Mouse (Mus musculus): ENCODE results near the gene Sgsm1.

DNA sequence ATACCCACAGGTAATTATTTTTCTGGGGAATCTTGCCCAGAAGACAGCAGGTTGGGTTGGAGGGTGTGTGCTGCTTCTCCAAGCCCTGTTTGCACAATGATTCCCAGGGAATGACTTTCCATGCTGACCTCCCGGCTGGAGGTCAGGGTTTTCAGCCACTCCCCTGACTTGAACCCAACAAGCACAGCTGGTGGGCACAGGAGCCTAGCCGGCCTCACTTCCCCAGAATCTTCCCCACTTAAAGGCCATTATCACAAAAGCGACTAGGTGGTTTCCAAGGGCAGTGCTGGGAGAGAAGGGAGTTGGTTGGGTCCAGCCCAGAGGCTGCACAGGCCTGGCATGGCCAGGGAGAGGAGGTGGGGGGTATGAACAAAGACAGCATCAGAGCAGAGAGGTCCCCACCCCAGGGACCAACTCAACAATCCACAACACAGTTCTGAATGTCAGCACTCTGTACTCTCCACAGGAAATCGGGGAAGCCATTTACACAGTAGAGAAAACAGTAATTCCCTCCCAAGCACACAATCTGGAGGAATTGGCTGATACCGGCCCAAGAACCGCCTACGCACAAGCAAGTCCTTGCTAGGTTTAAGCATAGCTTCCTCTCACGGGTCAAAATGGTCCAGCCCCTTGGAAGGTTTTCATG is 111.3 kb downstream of the Sgsm1 start:
- no peak for TF ChIP-seq HCFC1 (IDR thresholded peaks at IDR 0.05; ENCODE audit: borderline replicate concordance, insufficient read depth, low read length)
- no peak for TF ChIP-seq ZNF384 (IDR thresholded peaks at IDR 0.05; ENCODE audit: low read depth, low read length)

Data from ES-E14 (cell line).